Mouse (Mus musculus) midbrain, postnatal 0 days (tissue): ENCODE measurements around the gene Hist1h2be. TPM values are rescaled to one million over a fixed set of nuclear protein-coding genes. Genes with fewer than 3 reads are reported as not detected.
"Not testable (repeated sequence)": the region's sequence is repeated elsewhere in the genome, so short reads cannot be mapped to it uniquely, and the experiment has no call there.

Experiments used
- ATAC-seq: fragments of 200-750 bp; cut with Nextera tagmentation; 2 replicates; pipeline ENCODE4 v1.8.0; 2017; ENCODE audit warnings: moderate number of reproducible peaks, mild to moderate bottlenecking, moderate TSS enrichment, moderate library complexity; ENCODE audit not compliant: low FRiP score
- DNase-seq: peaks from one replicate; pipeline ENCODE4 v3.0.0-alpha.2; 2015; ENCODE audit warnings: low spot score
- H3K27ac ChIP-seq: fragments of 300-500 bp; sonication (generic); 2 replicates; pipeline ENCODE4 v1.5.1; 2014; ENCODE audit warnings: low read depth, mild to moderate bottlenecking, low read length, mixed read lengths
- H3K27me3 ChIP-seq: fragments of 300-500 bp; sonication (generic); 2 replicates; pipeline ENCODE4 v1.6.1; 2014; ENCODE audit warnings: low read length, control low read depth, mixed read lengths; ENCODE audit not compliant: insufficient read depth
- H3K36me3 ChIP-seq: fragments of 300-500 bp; sonication (generic); 2 replicates; pipeline ENCODE4 v1.6.1; 2014; ENCODE audit warnings: low read length, control low read depth, mixed read lengths; ENCODE audit not compliant: insufficient read depth
- H3K4me1 ChIP-seq: fragments of 300-500 bp; sonication (generic); 2 replicates; pipeline ENCODE4 v1.6.1; 2014; ENCODE audit warnings: mild to moderate bottlenecking, control low read depth, antibody characterized with exemption, low read length, mixed read lengths; ENCODE audit not compliant: insufficient read depth
- H3K4me2 ChIP-seq: fragments of 300-500 bp; sonication (generic); 2 replicates; pipeline ENCODE4 v1.6.1; 2014; ENCODE audit warnings: low read depth, mild to moderate bottlenecking, low read length, mixed read lengths; ENCODE audit not compliant: poor library complexity, severe bottlenecking
- H3K4me3 ChIP-seq: fragments of 300-500 bp; sonication (generic); 2 replicates; pipeline ENCODE4 v1.5.1; 2014; ENCODE audit warnings: low read depth, mild to moderate bottlenecking, low read length, moderate library complexity
- H3K9ac ChIP-seq: fragments of 300-500 bp; sonication (generic); replicated peaks from 2 replicates; pipeline ENCODE4 v1.6.1; 2014; ENCODE audit warnings: mild to moderate bottlenecking, low read length, moderate library complexity, mixed read lengths; ENCODE audit not compliant: poor library complexity, severe bottlenecking
- H3K9me3 ChIP-seq: fragments of 300-500 bp; sonication (generic); 2 replicates; pipeline ENCODE4 v1.6.1; 2016; ENCODE audit warnings: low read length, control low read depth
- CTCF ChIP-seq: IDR thresholded peaks from 2 replicates; pipeline ENCODE4 v1.5.1; 2016; ENCODE audit warnings: antibody characterized with exemption, mild to moderate bottlenecking
- WGBS: fragments of 180-500 bp; shearing (Covaris S2); extraction: QIAGEN DNeasy Blood & Tissue Kit; methylation state at CpG from one replicate; pipeline ENCODE4 v1.1.7; 2014; 5-methylcytosine and 5-hydroxymethylcytosine counted together
- polyA plus RNA-seq: library from polyadenylated mRNA; unstranded; fragments of >200 nt; fragmentation: Nextera tagmentation; extraction: Ambion mirVana; gene quantifications from 2 replicates; pipeline ENCODE4 v1.2.1, GENCODE M21; 2015
- total RNA-seq: library from RNA; depleted of rRNA; stranded (reverse); fragments of >200 nt; gene quantifications from 2 replicates; pipeline ENCODE4 v1.2.3, GENCODE M21; 2014; rRNA removed

Gene Hist1h2be
- total RNA-seq (75.1 and 75.2 TPM in 2 replicates), polyA plus RNA-seq (0.32 and 0.33 TPM in 2 replicates)

- no peak for TF ChIP-seq CTCF
- Histone ChIP-seq H3K27me3 (no peaks in the 10 kb centered on the region), H3K27ac (peak within 1 kb of the TSS; percentile 90), H3K4me3 (peak within 1 kb of the TSS; percentile 52), H3K4me1 (no peaks in the 10 kb centered on the region), H3K9ac (peak within 1 kb of the TSS; percentile 58), H3K4me2 (peak within 1 kb of the TSS; percentile 81), H3K36me3 (no peaks in the 10 kb centered on the region), H3K9me3 (no peaks in the 10 kb centered on the region)
- WGBS: under 1% methylated on average over 27 of the region's 27 CpGs
- DNase-seq (peak; percentile 97), ATAC-seq (peak; percentile 86)
These were observed at the start of gene Hist1h2be for GRCm38 (mm10) chr13:23620733-23621531. Gene Hist1h2be (minus strand): TSS chr13:23621124.

GRCm38 (mm10) chr13:23662536-23662935 is 41.6 kb upstream of the Hist1h2be start:
- no peaks in the 10 kb centered on the region for H3K4me1 ChIP-seq
- no peaks in the 10 kb centered on the region for H3K36me3 ChIP-seq
- no peaks in the 10 kb centered on the region for H3K9me3 ChIP-seq
- WGBS: 66% methylated on average over 3 of the region's 3 CpGs
- no peak for DNase-seq
- no peak overlapping the region for H3K4me2 ChIP-seq
- no peak overlapping the region for H3K27ac ChIP-seq
- TF ChIP-seq CTCF: no peak
- no peak overlapping the region for H3K4me3 ChIP-seq
- H3K9ac ChIP-seq: no peak overlapping the region
- ATAC-seq: no peak
- no peaks in the 10 kb centered on the region for H3K27me3 ChIP-seq

GRCm38 (mm10) chr13:23659636-23660366 is 38.9 kb upstream of the Hist1h2be start:
- Histone ChIP-seq H3K9ac (no peak overlapping the region), H3K36me3 (no peaks in the 10 kb centered on the region), H3K4me3 (no peak overlapping the region), H3K4me2 (no peak overlapping the region), H3K27me3 (no peaks in the 10 kb centered on the region), H3K27ac (no peak overlapping the region), H3K4me1 (no peaks in the 10 kb centered on the region), H3K9me3 (no peaks in the 10 kb centered on the region)
- no peak for ATAC-seq
- DNase-seq: no peak
- WGBS: 71% methylated on average over 6 of the region's 6 CpGs
- no peak for TF ChIP-seq CTCF

- peak; percentile 27 for DNase-seq
These were observed 9.7 kb upstream of the Hist1h2be start for GRCm38 (mm10) chr13:23630653-23631052.

GRCm38 (mm10) chr13:23622861-23623450 is 2.0 kb upstream of the Hist1h2be start:
- ATAC-seq (no peak), DNase-seq (peak; percentile 12)
- no peak for TF ChIP-seq CTCF
- peak overlapping the region; percentile 81 for H3K4me2 ChIP-seq
- 28% methylated on average over 7 of the region's 7 CpGs for WGBS
- H3K4me3 ChIP-seq: peak overlapping the region; percentile 52
- no peaks in the 10 kb centered on the region for H3K27me3 ChIP-seq
- H3K4me1 ChIP-seq: no peaks in the 10 kb centered on the region
- H3K36me3 ChIP-seq: no peaks in the 10 kb centered on the region
- no peaks in the 10 kb centered on the region for H3K9me3 ChIP-seq
- H3K27ac ChIP-seq: peak overlapping the region; percentile 62; the same call in 1 of the 2 replicates
- peak overlapping the region; percentile 58 for H3K9ac ChIP-seq

More at GRCm38 (mm10) chr13:23630653-23631052, 9.7 kb upstream of the Hist1h2be start:
- Histone ChIP-seq H3K27me3 (no peaks in the 10 kb centered on the region), H3K36me3 (no peaks in the 10 kb centered on the region), H3K4me3 (no peak overlapping the region), H3K9me3 (no peaks in the 10 kb centered on the region), H3K4me2 (no peak overlapping the region), H3K27ac (no peak overlapping the region), H3K9ac (no peak overlapping the region), H3K4me1 (no peaks in the 10 kb centered on the region)
- TF ChIP-seq CTCF: peak; percentile 60
- ATAC-seq: no peak
- 36% methylated on average over 1 of the region's 1 CpGs for WGBS

- ATAC-seq (peak; percentile 92), DNase-seq (peak; percentile 91)
- Histone ChIP-seq H3K4me3 (peak within 1 kb of the TSS; percentile 52), H3K9ac (peak within 1 kb of the TSS; percentile 58), H3K4me2 (peak within 1 kb of the TSS; percentile 81), H3K27ac (peak within 1 kb of the TSS; percentile 90)
- not testable (repeated sequence) for H3K4me1 ChIP-seq, H3K36me3 ChIP-seq, H3K27me3 ChIP-seq, H3K9me3 ChIP-seq
- under 1% methylated on average over 48 of the region's 53 CpGs for WGBS
These were observed 1.3 kb upstream of the Hist1h2be start, which contains the start of gene Hist1h1e for GRCm38 (mm10) chr13:23622175-23622671. Gene Hist1h1e (minus strand): TSS chr13:23622558.
